Mouse (Mus musculus): ENCODE data around the gene Mast3. TPM values are rescaled to one million over a fixed set of nuclear protein-coding genes. Genes with fewer than 3 reads are reported as not detected.

Gene Mast3
- polyA plus RNA-seq, 1 experiment from 2014 or later: 9.3 TPM

DNA sequence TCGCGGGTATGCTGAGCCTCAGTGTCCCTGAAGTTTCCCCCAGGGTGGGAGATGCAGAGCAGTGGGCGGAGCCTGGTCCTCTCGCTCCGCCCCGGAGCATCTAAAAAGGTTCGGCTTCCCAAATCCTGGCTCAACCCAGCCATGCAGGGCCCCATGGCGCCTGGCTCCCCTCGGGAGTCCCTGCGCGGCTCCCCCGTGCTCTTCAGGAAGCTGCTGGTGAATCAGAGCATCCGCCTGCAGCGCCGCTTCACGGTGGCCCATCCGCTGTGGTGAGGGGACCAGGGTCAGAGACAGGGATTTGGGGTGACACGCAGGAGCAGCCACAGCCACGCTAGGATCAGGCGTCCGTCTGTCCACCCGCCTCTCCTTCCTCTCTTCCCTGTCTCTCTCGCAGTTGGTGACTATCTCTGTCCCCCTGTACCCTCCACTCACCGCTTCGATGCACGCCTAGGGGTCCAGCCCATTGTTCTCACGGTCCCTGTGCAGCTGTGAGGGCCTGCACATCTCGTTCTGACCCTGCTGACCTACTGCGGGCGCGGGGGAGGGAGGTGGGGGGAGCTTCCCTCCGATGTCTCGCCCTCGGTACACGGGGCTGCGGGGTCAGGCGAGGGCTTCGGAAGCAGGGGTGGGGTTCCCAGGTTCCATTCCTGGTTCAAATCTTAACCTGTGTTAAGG lies 61.7 kb downstream of the Mast3 start:
- Histone ChIP-seq H3K4me1 (ENCODE audit: control insufficient read depth, insufficient read depth, low read length) (peaks cover 20% of the 10 kb centered on the region), H3K27me3 (ENCODE audit: control insufficient read depth, insufficient read depth, low read length) (peaks cover 60% of the 10 kb centered on the region), H3K36me3 (ENCODE audit: control insufficient read depth, insufficient read depth) (no peaks in the 10 kb centered on the region), H3K9ac (ENCODE audit: low read length) (0 out of 2 replicates have a peak overlapping the region, but pooled peaks have one; percentile 23), H3K9me3 (replicated peaks; ENCODE audit: control insufficient read depth, low read length) (no peaks in the 10 kb centered on the region), H3K4me3 (ENCODE audit: low read length) (peak overlapping the region; percentile 44), H3K27ac (ENCODE audit: low read length) (no peak overlapping the region), H3K4me2 (ENCODE audit: low read depth, low read length) (peak overlapping the region; percentile 64)
- WGBS: 4% methylated on average over 38 of the region's 38 CpGs
- ATAC-seq (replicated peaks; ENCODE audit: extremely low read depth, insufficient read depth, low FRiP score): no peak

DNA sequence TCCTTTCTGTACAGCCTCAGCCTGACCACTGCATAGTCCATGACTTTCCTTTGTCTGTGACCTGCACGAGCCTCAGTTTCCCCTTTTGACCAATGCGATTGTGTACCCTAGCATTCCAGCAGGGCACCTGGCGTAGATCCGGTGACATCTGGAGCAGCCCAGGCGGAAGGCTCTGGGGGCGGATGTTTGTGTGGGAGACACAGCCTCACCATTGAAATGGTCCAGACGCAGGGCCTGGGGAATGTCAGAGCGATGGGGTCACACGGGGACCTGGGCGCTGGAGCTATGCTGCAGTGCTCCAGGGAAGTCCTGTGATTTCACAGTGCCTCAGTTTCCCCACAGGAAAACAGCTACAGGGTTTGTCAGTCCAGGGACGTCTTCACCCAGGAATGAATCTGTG lies 62.7 kb downstream of the Mast3 start:
- ATAC-seq (replicated peaks; ENCODE audit: extremely low read depth, insufficient read depth, low FRiP score): no peak
- H3K36me3 ChIP-seq (ENCODE audit: control insufficient read depth, insufficient read depth): no peaks in the 10 kb centered on the region
- 41% methylated on average over 11 of the region's 11 CpGs for WGBS
- peaks cover 20% of the 10 kb centered on the region for H3K4me1 ChIP-seq (ENCODE audit: control insufficient read depth, insufficient read depth, low read length)
- H3K9me3 ChIP-seq (replicated peaks; ENCODE audit: control insufficient read depth, low read length): no peaks in the 10 kb centered on the region
- H3K4me3 ChIP-seq (ENCODE audit: low read length): no peak overlapping the region
- no peak overlapping the region for H3K4me2 ChIP-seq (ENCODE audit: low read depth, low read length)
- no peak overlapping the region for H3K27ac ChIP-seq (ENCODE audit: low read length)
- H3K27me3 ChIP-seq (ENCODE audit: control insufficient read depth, insufficient read depth, low read length): peaks cover 54% of the 10 kb centered on the region
- no peak overlapping the region for H3K9ac ChIP-seq (ENCODE audit: low read length)

DNA sequence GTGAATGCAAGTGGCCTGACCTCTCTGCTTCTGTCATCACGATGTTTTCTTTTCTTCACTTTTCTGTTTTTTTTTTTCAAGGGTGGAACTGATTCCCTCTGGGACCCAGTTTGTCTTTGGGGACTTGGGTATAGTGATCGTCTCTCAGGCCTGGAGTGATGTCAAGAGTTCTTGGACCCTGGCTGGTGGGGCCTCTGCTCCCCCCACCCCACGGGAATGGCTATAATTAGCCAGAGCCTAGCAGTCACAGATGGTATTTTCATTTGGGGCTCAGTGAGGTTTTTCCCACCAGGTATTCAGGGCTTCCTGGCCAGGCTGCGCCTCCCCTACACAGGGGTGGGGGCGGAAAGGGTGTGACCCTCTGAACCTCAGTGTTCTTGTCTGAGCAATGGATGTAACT lies 63.2 kb downstream of the Mast3 start:
- WGBS: 38% methylated on average over 5 of the region's 5 CpGs
- H3K4me2 ChIP-seq (ENCODE audit: low read depth, low read length): no peak overlapping the region

DNA sequence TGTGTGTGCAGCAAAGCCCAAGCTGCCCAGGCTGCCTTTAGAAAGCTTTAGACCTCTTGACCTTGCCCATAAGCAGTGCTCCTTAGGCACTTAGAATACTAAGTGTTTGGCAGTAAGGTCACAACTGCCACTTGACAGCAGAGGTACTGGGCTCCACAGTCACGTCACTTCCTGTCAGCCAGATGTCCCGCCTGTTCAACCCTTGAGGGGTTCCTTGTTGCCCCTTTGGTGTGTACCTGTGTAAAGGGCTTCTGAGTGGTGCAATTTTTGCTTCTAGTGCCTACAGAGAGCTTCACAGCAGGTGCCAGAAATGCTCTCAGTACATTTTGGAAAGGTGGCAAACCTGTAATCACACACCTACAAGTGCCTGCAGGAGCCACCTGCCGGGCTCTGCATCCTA lies 66.6 kb downstream of the Mast3 start:
- no peak overlapping the region for H3K4me3 ChIP-seq (ENCODE audit: low read length)
- 36% methylated on average over 3 of the region's 3 CpGs for WGBS
- H3K9ac ChIP-seq (ENCODE audit: low read length): no peak overlapping the region
- H3K27ac ChIP-seq (ENCODE audit: low read length): no peak overlapping the region
- H3K36me3 ChIP-seq (ENCODE audit: control insufficient read depth, insufficient read depth): no peaks in the 10 kb centered on the region
- peaks cover 21% of the 10 kb centered on the region for H3K27me3 ChIP-seq (ENCODE audit: control insufficient read depth, insufficient read depth, low read length)
- no peak for ATAC-seq (replicated peaks; ENCODE audit: extremely low read depth, insufficient read depth, low FRiP score)
- H3K4me1 ChIP-seq (ENCODE audit: control insufficient read depth, insufficient read depth, low read length): peaks cover 8% of the 10 kb centered on the region
- H3K4me2 ChIP-seq (ENCODE audit: low read depth, low read length): no peak overlapping the region
- H3K9me3 ChIP-seq (replicated peaks; ENCODE audit: control insufficient read depth, low read length): no peaks in the 10 kb centered on the region

More for the DNA sequence above, 63.2 kb downstream of the Mast3 start:
- Histone ChIP-seq H3K36me3 (ENCODE audit: control insufficient read depth, insufficient read depth) (no peaks in the 10 kb centered on the region), H3K9ac (ENCODE audit: low read length) (no peak overlapping the region), H3K9me3 (replicated peaks; ENCODE audit: control insufficient read depth, low read length) (no peaks in the 10 kb centered on the region), H3K4me3 (ENCODE audit: low read length) (no peak overlapping the region), H3K27ac (ENCODE audit: low read length) (no peak overlapping the region), H3K4me1 (ENCODE audit: control insufficient read depth, insufficient read depth, low read length) (peaks cover 20% of the 10 kb centered on the region), H3K27me3 (ENCODE audit: control insufficient read depth, insufficient read depth, low read length) (peaks cover 52% of the 10 kb centered on the region)
- ATAC-seq (replicated peaks; ENCODE audit: extremely low read depth, insufficient read depth, low FRiP score): no peak

DNA sequence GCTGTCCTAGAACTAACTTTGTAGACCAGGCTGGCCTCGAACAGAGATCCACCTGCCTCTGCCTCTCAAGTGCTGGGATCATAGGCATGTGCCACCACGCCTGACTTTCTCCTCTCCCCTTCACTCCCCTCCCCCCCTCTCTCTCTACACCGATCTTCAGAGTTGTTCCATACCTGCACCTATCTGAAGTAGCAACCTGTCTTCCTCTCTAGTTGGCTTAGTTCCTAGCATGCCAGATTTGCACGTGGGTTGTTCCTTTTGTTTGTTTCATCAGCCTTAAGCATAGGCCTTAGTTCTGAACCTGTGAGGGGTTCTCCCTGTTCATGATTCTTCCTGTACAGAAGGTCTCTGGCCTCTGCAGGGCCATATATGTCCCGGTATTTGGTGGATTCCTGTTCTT lies 67.1 kb downstream of the Mast3 start:
- no peak overlapping the region for H3K4me2 ChIP-seq (ENCODE audit: low read depth, low read length)
- ATAC-seq (replicated peaks; ENCODE audit: extremely low read depth, insufficient read depth, low FRiP score): no peak
- H3K27ac ChIP-seq (ENCODE audit: low read length): no peak overlapping the region
- H3K9ac ChIP-seq (ENCODE audit: low read length): no peak overlapping the region
- H3K27me3 ChIP-seq (ENCODE audit: control insufficient read depth, insufficient read depth, low read length): peaks cover 16% of the 10 kb centered on the region
- H3K4me3 ChIP-seq (ENCODE audit: low read length): no peak overlapping the region
- H3K9me3 ChIP-seq (replicated peaks; ENCODE audit: control insufficient read depth, low read length): no peaks in the 10 kb centered on the region
- WGBS: 56% methylated on average over 5 of the region's 5 CpGs
- peaks cover 5% of the 10 kb centered on the region for H3K4me1 ChIP-seq (ENCODE audit: control insufficient read depth, insufficient read depth, low read length)
- H3K36me3 ChIP-seq (ENCODE audit: control insufficient read depth, insufficient read depth): no peaks in the 10 kb centered on the region

DNA sequence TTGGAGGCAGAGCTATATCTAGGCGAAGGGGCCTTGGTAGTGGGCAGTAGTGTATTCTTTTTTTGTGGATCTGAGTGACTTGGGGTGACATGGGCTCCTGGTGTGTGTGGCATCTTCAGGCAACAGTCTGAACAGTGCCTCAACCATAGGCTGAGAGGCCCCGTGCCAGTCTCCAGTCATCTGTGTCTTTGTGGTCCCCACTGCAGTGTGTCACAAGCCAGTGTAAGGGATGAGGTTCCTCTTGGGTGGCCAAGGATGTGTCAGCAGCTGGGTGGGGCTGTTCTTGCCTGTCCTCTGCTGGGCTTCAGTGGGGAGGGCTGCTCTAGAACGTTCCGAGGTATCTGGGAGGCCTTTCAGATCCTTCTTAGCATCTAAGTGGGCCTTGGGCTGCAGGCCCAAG lies 73.9 kb downstream of the Mast3 start:
- no peaks in the 10 kb centered on the region for H3K4me1 ChIP-seq (ENCODE audit: control insufficient read depth, insufficient read depth, low read length)
- no peaks in the 10 kb centered on the region for H3K9me3 ChIP-seq (replicated peaks; ENCODE audit: control insufficient read depth, low read length)
- H3K36me3 ChIP-seq (ENCODE audit: control insufficient read depth, insufficient read depth): no peaks in the 10 kb centered on the region
- peaks cover 42% of the 10 kb centered on the region for H3K27me3 ChIP-seq (ENCODE audit: control insufficient read depth, insufficient read depth, low read length)
- H3K4me2 ChIP-seq (ENCODE audit: low read depth, low read length): no peak overlapping the region
- no peak for ATAC-seq (replicated peaks; ENCODE audit: extremely low read depth, insufficient read depth, low FRiP score)
- 74% methylated on average over 4 of the region's 4 CpGs for whole genome bisulfite sequencing
- no peak overlapping the region for H3K27ac ChIP-seq (ENCODE audit: low read length)
- H3K4me3 ChIP-seq (ENCODE audit: low read length): no peak overlapping the region
- H3K9ac ChIP-seq (ENCODE audit: low read length): no peak overlapping the region

DNA sequence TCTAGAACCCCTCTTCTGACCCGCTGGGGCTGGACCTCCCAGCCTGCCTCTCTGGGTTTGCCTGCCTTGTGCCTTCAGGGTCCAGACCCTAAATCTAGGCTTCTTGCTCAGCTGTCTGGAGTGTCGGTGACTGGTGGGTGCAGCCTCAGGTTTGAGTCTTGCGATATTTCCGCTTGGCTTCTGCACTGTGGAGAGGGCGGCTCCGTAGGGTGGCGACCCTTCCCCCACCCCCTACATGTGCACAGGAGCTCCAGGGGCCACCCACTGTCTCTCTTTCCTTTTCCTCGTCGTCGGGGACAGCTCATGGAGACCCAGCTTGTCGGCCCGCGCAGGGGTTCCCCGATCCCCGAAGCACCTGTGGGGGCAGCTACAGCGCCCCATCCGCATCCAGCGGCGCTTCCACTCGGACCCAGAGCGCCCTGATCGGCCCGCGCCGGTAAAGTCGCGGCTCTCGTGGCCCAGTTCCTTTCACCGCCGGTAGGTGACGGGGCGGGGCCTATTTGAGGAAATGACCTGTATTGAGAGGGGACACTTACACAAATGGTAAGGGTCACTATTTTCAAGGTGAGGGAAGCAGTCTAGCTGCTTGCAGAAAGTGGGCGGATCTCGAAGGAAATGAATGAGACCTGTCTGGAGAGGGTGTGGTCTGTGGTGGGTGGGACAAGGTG lies 74.9 kb downstream of the Mast3 start:
- Histone ChIP-seq H3K36me3 (ENCODE audit: control insufficient read depth, insufficient read depth) (no peaks in the 10 kb centered on the region), H3K9me3 (replicated peaks; ENCODE audit: control insufficient read depth, low read length) (no peaks in the 10 kb centered on the region), H3K4me2 (ENCODE audit: low read depth, low read length) (peak overlapping the region; percentile 62), H3K4me3 (ENCODE audit: low read length) (peak overlapping the region; percentile 42), H3K4me1 (ENCODE audit: control insufficient read depth, insufficient read depth, low read length) (no peaks in the 10 kb centered on the region), H3K9ac (ENCODE audit: low read length) (peak overlapping the region; percentile 45), H3K27ac (ENCODE audit: low read length) (no peak overlapping the region), H3K27me3 (ENCODE audit: control insufficient read depth, insufficient read depth, low read length) (peaks cover 42% of the 10 kb centered on the region)
- no peak for ATAC-seq (replicated peaks; ENCODE audit: extremely low read depth, insufficient read depth, low FRiP score)
- WGBS: 5% methylated on average over 34 of the region's 34 CpGs

Small RNA genes lying within 50 kb of the gene (microRNA-seq; reads per million reads assigned to microRNA genes)
- gene Mir7240: 0.59 reads per million

Other genes with a start within 250 kb of the Mast3 start
- gene Isyna1, start 210.7 kb downstream of the Mast3 start, polyA plus RNA-seq (2015; fragmentation: Nextera tagmentation; extraction: Ambion mirVana): 111 and 117 TPM in 2 replicates
- 68.4 and 69.5 TPM in 2 replicates for gene Ssbp4, start 196.2 kb downstream of the Mast3 start, polyA plus RNA-seq (2015; fragmentation: Nextera tagmentation; extraction: Ambion mirVana)
- gene Lrrc25, start 188.9 kb downstream of the Mast3 start, polyA plus RNA-seq (2015; fragmentation: Nextera tagmentation; extraction: Ambion mirVana): 1.8 and 2.3 TPM in 2 replicates
- gene Gdf15, start 172.6 kb downstream of the Mast3 start, polyA plus RNA-seq (2015; fragmentation: Nextera tagmentation; extraction: Ambion mirVana): 1.2 and 1.6 TPM in 2 replicates
- 35.5 and 36.7 TPM in 2 replicates for gene Pgpep1, start 144.7 kb downstream of the Mast3 start, polyA plus RNA-seq (2015; fragmentation: Nextera tagmentation; extraction: Ambion mirVana)
- gene Lsm4, start 131.8 kb downstream of the Mast3 start, polyA plus RNA-seq (2015; fragmentation: Nextera tagmentation; extraction: Ambion mirVana): 252 and 258 TPM in 2 replicates
- gene Jund, start 106.1 kb downstream of the Mast3 start, polyA plus RNA-seq (2015; fragmentation: Nextera tagmentation; extraction: Ambion mirVana): 58.7 and 59.3 TPM in 2 replicates
- 0.05 TPM in 1 of 2 replicates, not detected in the other for gene Iqcn, start 101.6 kb downstream of the Mast3 start, polyA plus RNA-seq (2015; fragmentation: Nextera tagmentation; extraction: Ambion mirVana)
- gene Gm3336, start 86.5 kb downstream of the Mast3 start, polyA plus RNA-seq (2015; fragmentation: Nextera tagmentation; extraction: Ambion mirVana): not detected in 2 replicates
- gene Pde4c, start 81.3 kb downstream of the Mast3 start, polyA plus RNA-seq (2015; fragmentation: Nextera tagmentation; extraction: Ambion mirVana): 0.38 and 0.55 TPM in 2 replicates
- 29.1 and 30.0 TPM in 2 replicates for gene Rab3a, start 50.4 kb downstream of the Mast3 start, polyA plus RNA-seq (2015; fragmentation: Nextera tagmentation; extraction: Ambion mirVana)
- 44.0 and 50.5 TPM in 2 replicates for gene Mpv17l2, start 44.1 kb downstream of the Mast3 start, polyA plus RNA-seq (2015; fragmentation: Nextera tagmentation; extraction: Ambion mirVana)
- 42.1 and 43.3 TPM in 2 replicates for gene Pik3r2, start 28.3 kb downstream of the Mast3 start, polyA plus RNA-seq (2015; fragmentation: Nextera tagmentation; extraction: Ambion mirVana)
- 0.77 and 1.6 TPM in 2 replicates for gene Il12rb1, start 3.4 kb upstream of the Mast3 start, polyA plus RNA-seq (2015; fragmentation: Nextera tagmentation; extraction: Ambion mirVana)
- gene Arrdc2, start 34.7 kb upstream of the Mast3 start, polyA plus RNA-seq (2015; fragmentation: Nextera tagmentation; extraction: Ambion mirVana): 3.7 and 3.8 TPM in 2 replicates
- gene Kcnn1, start 58.2 kb upstream of the Mast3 start, polyA plus RNA-seq (2015; fragmentation: Nextera tagmentation; extraction: Ambion mirVana): 4.1 and 4.2 TPM in 2 replicates
- 82.3 and 91.8 TPM in 2 replicates for gene Ccdc124, start 68.9 kb upstream of the Mast3 start, polyA plus RNA-seq (2015; fragmentation: Nextera tagmentation; extraction: Ambion mirVana)
- gene Slc5a5, start 87.7 kb upstream of the Mast3 start, polyA plus RNA-seq (2015; fragmentation: Nextera tagmentation; extraction: Ambion mirVana): 0.31 and 0.43 TPM in 2 replicates
- 2,334 and 2,733 TPM in 2 replicates for gene Rpl18a, start 92.4 kb upstream of the Mast3 start, polyA plus RNA-seq (2015; fragmentation: Nextera tagmentation; extraction: Ambion mirVana)
- 36.9 and 38.1 TPM in 2 replicates for gene Map1s, start 100.9 kb upstream of the Mast3 start, polyA plus RNA-seq (2015; fragmentation: Nextera tagmentation; extraction: Ambion mirVana)